Mouse (Mus musculus) limb, embryonic 14.5 days (tissue): ENCODE data around the gene Cep57l1. TPM values are rescaled to one million over a fixed set of nuclear protein-coding genes. Genes with fewer than 3 reads are reported as not detected.

Experiments used
- ATAC-seq: fragments of 200-750 bp; cut with Nextera tagmentation; 2 replicates; pipeline ENCODE4 v1.8.0; 2017; ENCODE audit warnings: low read depth, moderate number of reproducible peaks, moderate TSS enrichment; ENCODE audit not compliant: low FRiP score
- DNase-seq: peaks from one replicate; pipeline ENCODE4 v3.0.0-alpha.2; 2015; ENCODE audit warnings: low spot score
- H3K27ac ChIP-seq: fragments of 300-500 bp; sonication (generic); replicated peaks from 2 replicates; pipeline ENCODE4 v1.5.1; 2014; ENCODE audit warnings: low read depth, mild to moderate bottlenecking, low read length, moderate library complexity, mixed read lengths
- H3K27me3 ChIP-seq: fragments of 300-500 bp; sonication (generic); 2 replicates; pipeline ENCODE4 v1.6.1; 2014; ENCODE audit warnings: low read length, mixed read lengths; ENCODE audit not compliant: control insufficient read depth, insufficient read depth
- H3K36me3 ChIP-seq: fragments of 300-500 bp; sonication (generic); 2 replicates; pipeline ENCODE4 v1.6.1; 2014; ENCODE audit warnings: mild to moderate bottlenecking, low read length, moderate library complexity, mixed read lengths; ENCODE audit not compliant: control insufficient read depth, insufficient read depth
- H3K4me1 ChIP-seq: fragments of 300-500 bp; sonication (generic); 2 replicates; pipeline ENCODE4 v1.6.1; 2014; ENCODE audit warnings: antibody characterized with exemption, low read length, mixed read lengths; ENCODE audit not compliant: control insufficient read depth, insufficient read depth
- H3K4me2 ChIP-seq: fragments of 300-500 bp; sonication (generic); replicated peaks from 2 replicates; pipeline ENCODE4 v1.6.1; 2014; ENCODE audit warnings: low read depth, mild to moderate bottlenecking, low read length, moderate library complexity; ENCODE audit not compliant: severe bottlenecking
- H3K4me3 ChIP-seq: fragments of 300-500 bp; sonication (generic); replicated peaks from 2 replicates; pipeline ENCODE4 v1.5.1; 2014; ENCODE audit warnings: low read length
- H3K9ac ChIP-seq: fragments of 300-500 bp; sonication (generic); 2 replicates; pipeline ENCODE4 v1.6.1; 2014; ENCODE audit warnings: mild to moderate bottlenecking, low read depth, low read length, moderate library complexity; ENCODE audit not compliant: severe bottlenecking
- H3K9me3 ChIP-seq: fragments of 300-500 bp; sonication (generic); 2 replicates; pipeline ENCODE4 v1.6.1; 2016; ENCODE audit warnings: low read length; ENCODE audit not compliant: control insufficient read depth
- POLR2A ChIP-seq: fragments of 200-500 bp; IDR thresholded peaks from 2 replicates; pipeline ENCODE4 v1.8.0; 2012; ENCODE audit warnings: inconsistent platforms, mild to moderate bottlenecking, moderate library complexity, borderline replicate concordance; ENCODE audit not compliant: insufficient read depth, insufficient read length; ENCODE audit errors: extremely low read depth
- WGBS: fragments of 180-500 bp; shearing (Covaris S2); extraction: QIAGEN DNeasy Blood & Tissue Kit; methylation state at CpG from one replicate; pipeline ENCODE4 v1.1.7; 2014; 5-methylcytosine and 5-hydroxymethylcytosine counted together
- polyA plus RNA-seq, 2 experiments: library from polyadenylated mRNA; depleted of rRNA in 1 of 2; stranded (reverse) in 1 of 2; unstranded in 1 of 2; fragments of >200 nt; fragmentation: Nextera tagmentation in 1 of 2; extraction: Ambion mirVana in 1 of 2; gene quantifications; 2 replicates each; pipeline versions ENCODE4 v1.2.1 to v1.2.3; 2012 to 2014

Cep57l1 gene
- polyA plus RNA-seq, 2 experiments: 13.2 to 16.8 TPM

GRCm38 (mm10) chr10:41760866-41761265 lies 48.8 kb downstream of the Cep57l1 start:
- ATAC-seq (no peak), DNase-seq (no peak)
- Histone ChIP-seq H3K9me3 (no peaks in the 10 kb centered on the region), H3K4me1 (no peaks in the 10 kb centered on the region), H3K4me3 (no peak overlapping the region), H3K27ac (no peak overlapping the region), H3K9ac (no peak overlapping the region), H3K36me3 (no peaks in the 10 kb centered on the region), H3K27me3 (no peaks in the 10 kb centered on the region), H3K4me2 (no peak overlapping the region)
- WGBS: 69% methylated on average over 3 of the region's 3 CpGs
- TF ChIP-seq POLR2A: no peak

GRCm38 (mm10) chr10:41758041-41758440 lies 51.6 kb downstream of the Cep57l1 start:
- H3K4me3 ChIP-seq: no peak overlapping the region
- H3K27ac ChIP-seq: no peak overlapping the region
- no peak for ATAC-seq
- H3K4me2 ChIP-seq: no peak overlapping the region
- no peak for DNase-seq
- H3K9me3 ChIP-seq: no peaks in the 10 kb centered on the region
- H3K9ac ChIP-seq: no peak overlapping the region
- no peaks in the 10 kb centered on the region for H3K36me3 ChIP-seq
- TF ChIP-seq POLR2A: no peak
- no peaks in the 10 kb centered on the region for H3K27me3 ChIP-seq
- no peaks in the 10 kb centered on the region for H3K4me1 ChIP-seq

- Histone ChIP-seq H3K9me3 (no peaks in the 10 kb centered on the region), H3K4me1 (no peaks in the 10 kb centered on the region), H3K4me3 (no peak overlapping the region), H3K27me3 (no peaks in the 10 kb centered on the region), H3K4me2 (no peak overlapping the region), H3K9ac (no peak overlapping the region), H3K27ac (no peak overlapping the region), H3K36me3 (no peaks in the 10 kb centered on the region)
- DNase-seq (no peak), ATAC-seq (no peak)
- no peak for TF ChIP-seq POLR2A
- 93% methylated on average over 5 of the region's 5 CpGs for WGBS
Measured at GRCm38 (mm10) chr10:41757226-41757625, 52.4 kb downstream of the Cep57l1 start.

GRCm38 (mm10) chr10:41751867-41752480 lies 57.7 kb downstream of the Cep57l1 start:
- Histone ChIP-seq H3K27me3 (no peaks in the 10 kb centered on the region), H3K4me3 (no peak overlapping the region), H3K9ac (no peak overlapping the region), H3K36me3 (no peaks in the 10 kb centered on the region), H3K4me2 (no peak overlapping the region), H3K27ac (no peak overlapping the region), H3K9me3 (no peaks in the 10 kb centered on the region), H3K4me1 (no peaks in the 10 kb centered on the region)
- no peak for TF ChIP-seq POLR2A
- DNase-seq (no peak), ATAC-seq (no peak)
- WGBS: 80% methylated on average over 14 of the region's 14 CpGs

GRCm38 (mm10) chr10:41749306-41749705 lies 60.4 kb downstream of the Cep57l1 start:
- Histone ChIP-seq H3K9me3 (no peaks in the 10 kb centered on the region), H3K4me2 (no peak overlapping the region), H3K27me3 (no peaks in the 10 kb centered on the region), H3K9ac (no peak overlapping the region), H3K36me3 (no peaks in the 10 kb centered on the region), H3K4me3 (no peak overlapping the region), H3K27ac (no peak overlapping the region), H3K4me1 (0 out of 2 replicates have a peak, but pooled peaks cover 4% of the 10 kb centered on the region)
- ATAC-seq: no peak
- no peak for DNase-seq
- WGBS: 76% methylated on average over 3 of the region's 3 CpGs
- TF ChIP-seq POLR2A: no peak

GRCm38 (mm10) chr10:41746554-41746953 lies 63.1 kb downstream of the Cep57l1 start:
- 79% methylated on average over 5 of the region's 5 CpGs for WGBS

More at GRCm38 (mm10) chr10:41746554-41746953, 63.1 kb downstream of the Cep57l1 start:
- Histone ChIP-seq H3K36me3 (no peaks in the 10 kb centered on the region), H3K4me2 (no peak overlapping the region), H3K27ac (no peak overlapping the region), H3K9me3 (no peaks in the 10 kb centered on the region), H3K4me1 (0 out of 2 replicates have a peak, but pooled peaks cover 4% of the 10 kb centered on the region), H3K27me3 (no peaks in the 10 kb centered on the region), H3K4me3 (no peak overlapping the region), H3K9ac (no peak overlapping the region)
- ATAC-seq (no peak), DNase-seq (no peak)
- TF ChIP-seq POLR2A: no peak
